Comparison of ENCODE assay signal across 8 mouse cellular contexts in the genomic region with DNA sequence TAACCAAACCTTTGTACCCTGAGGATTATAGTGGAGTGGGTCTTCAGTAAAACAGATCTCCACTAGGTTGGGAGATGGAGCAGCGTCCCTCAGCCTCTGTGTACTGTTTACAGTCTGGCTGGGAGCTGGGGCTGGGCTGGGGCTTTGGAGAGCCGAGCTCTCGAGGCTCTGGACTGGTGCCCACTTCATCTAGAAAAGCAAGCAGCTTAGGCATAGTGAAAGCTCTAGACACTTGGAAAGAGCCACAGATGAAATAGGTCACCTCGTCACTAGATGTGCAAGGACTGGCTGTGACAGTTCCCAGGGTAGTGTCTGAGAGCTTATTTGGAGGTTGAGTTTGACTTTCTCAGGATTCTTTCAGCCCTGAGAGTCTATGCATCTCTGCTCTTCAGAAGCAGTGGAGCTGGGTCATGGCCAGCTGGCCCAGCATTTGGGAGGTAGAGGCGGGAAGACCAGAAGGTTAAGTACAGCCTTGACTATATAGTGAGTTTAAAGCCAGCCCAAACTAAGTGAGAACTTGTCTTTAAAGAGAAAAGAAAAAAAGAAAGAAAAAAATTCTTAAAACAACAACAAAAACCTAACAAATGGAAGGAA. TPM values are rescaled to one million over a fixed set of nuclear protein-coding genes. Genes with fewer than 3 reads are reported as not detected.
A peak's percentile ranks its signal among the peaks of the same experiment; 100 is the strongest.
DNase-seq lines count a peak whose midpoint lies in the region; ATAC-seq and TF ChIP-seq lines count a peak whose summit lies in the region.

No protein-coding gene starts in this region.

- H3K4me2 ChIP-seq in lung, postnatal 0 days (replicated peaks; ENCODE audit: low read depth, low read length) = 0 out of 2 replicates have a peak overlapping the region, but pooled peaks have one; percentile 5

- ATAC-seq in lung, postnatal 0 days = peak; percentile 94

- H3K27ac ChIP-seq in gastrocnemius, adult 2 months = peak overlapping the region; percentile 73
- H3K27ac ChIP-seq in lung, postnatal 0 days (ENCODE audit: low read length) = peak overlapping the region; percentile 32; the same call in 1 of the 2 replicates

- H3K36me3 ChIP-seq in lung, postnatal 0 days (ENCODE audit: insufficient read depth, low read length) = 0 out of 2 replicates have a peak, but pooled peaks cover 6% of the 10 kb centered on the region

- no peak for TF ChIP-seq EP300 in lung, postnatal 0 days (IDR thresholded peaks at IDR 0.05)

- peak; percentile 28 to 58 for DNase-seq in left cerebral cortex, postnatal 10 days (ENCODE audit: extremely low spot score in 1 of 2, low spot score in 2 of 2)
- no peak for DNase-seq in left cerebral cortex, adult 11 months (ENCODE audit: low spot score)
- DNase-seq in cerebellum, adult 11 months = peak; percentile 50
- peak; percentile 73 for DNase-seq in gastrocnemius, adult 2 months
- peak; percentile 85 for DNase-seq in lung, postnatal 0 days (ENCODE audit: low spot score)
- no peak for DNase-seq in layer of hippocampus, adult 11-12 months (ENCODE audit: low spot score)
- DNase-seq in embryo, embryonic 10 days (ENCODE audit: low spot score) = no peak
- DNase-seq in ovary, postnatal 10 days (ENCODE audit: low spot score) = no peak

- H3K9me3 ChIP-seq in lung, postnatal 0 days (ENCODE audit: low read length) = no peaks in the 10 kb centered on the region

- intact Hi-C loops in left cerebral cortex, postnatal 10 days (cut with DNase I) = no loop called here
- intact Hi-C loops in gastrocnemius, adult 2 months (cut with DNase I) = no loop called here

- H3K4me3 ChIP-seq in gastrocnemius, adult 2 months = peak overlapping the region; percentile 8; the same call in 1 of the 2 replicates
- H3K4me3 ChIP-seq in lung, postnatal 0 days (ENCODE audit: low read depth, low read length) = no peak overlapping the region

- H3K4me1 ChIP-seq in lung, postnatal 0 days (ENCODE audit: insufficient read depth, low read depth, low read length) = peaks cover 6% of the 10 kb centered on the region; the same call in 1 of the 2 replicates

- H3K27me3 ChIP-seq in lung, postnatal 0 days (replicated peaks; ENCODE audit: insufficient read depth, low read length) = no peaks in the 10 kb centered on the region

- H3K9ac ChIP-seq in lung, postnatal 0 days (replicated peaks; ENCODE audit: low read depth) = no peak overlapping the region

- no peak for TF ChIP-seq CTCF in gastrocnemius, adult 2 months (IDR thresholded peaks at IDR 0.05)
- no peak for TF ChIP-seq CTCF in lung, postnatal 0 days (IDR thresholded peaks at IDR 0.05)

- 33% methylated on average over 5 of the region's 5 CpGs for WGBS in lung, postnatal 0 days

RNA-seq across cellular contexts. Expression of a gene that starts 35.7 kb away (rescaled TPM):
- total RNA-seq in left cerebral cortex, postnatal 10 days (2021) = 100 to 1,000 TPM; 187 to 198 TPM
- total RNA-seq in gastrocnemius, adult 2 months (2021) = 100 to 1,000 TPM; 125 to 160 TPM
- polyA plus RNA-seq in lung, postnatal 0 days (2015; fragmentation: Nextera tagmentation; extraction: Ambion mirVana) = 248 and 254 TPM in 2 replicates

RNA-seq across cellular contexts. Expression of a gene that starts 49.0 kb away (rescaled TPM):
- 10 to 100 TPM; 25.9 to 33.9 TPM for total RNA-seq in left cerebral cortex, postnatal 10 days (2021)
- 10 to 100 TPM; 21.0 to 29.4 TPM for total RNA-seq in gastrocnemius, adult 2 months (2021)
- polyA plus RNA-seq in lung, postnatal 0 days (2015; fragmentation: Nextera tagmentation; extraction: Ambion mirVana) = 10.5 and 12.8 TPM in 2 replicates

Comparison
In these comparisons a context has a peak if more than half of its experiments do, and no peak if none do; other contexts are left out.
1. DNase-seq: peak in left cerebral cortex, postnatal 10 days (2 of 2), cerebellum, adult 11 months (single experiment), gastrocnemius, adult 2 months (single experiment) and lung, postnatal 0 days (single experiment); none in left cerebral cortex, adult 11 months (single experiment), layer of hippocampus, adult 11-12 months (single experiment), embryo, embryonic 10 days (single experiment) and ovary, postnatal 10 days (single experiment).